Mouse (Mus musculus) testis, adult 2 months (tissue): ENCODE data around the gene Nme7. TPM values are rescaled to one million over a fixed set of nuclear protein-coding genes. Genes with fewer than 3 reads are reported as not detected.

Experiments used
- H3K27ac ChIP-seq: fragments of 200-500 bp; 2 replicates; pipeline ENCODE4 v1.5.1; 2012; ENCODE audit warnings: low read depth, low read length; ENCODE audit not compliant: control insufficient read depth, insufficient read depth
- H3K27me3 ChIP-seq: fragments of 200-500 bp; 2 replicates; pipeline ENCODE4 v1.6.1; 2012; ENCODE audit warnings: mild to moderate bottlenecking, low read length, moderate library complexity; ENCODE audit not compliant: control insufficient read depth, insufficient read depth
- H3K36me3 ChIP-seq: fragments of 200-500 bp; 2 replicates; pipeline ENCODE4 v1.6.1; 2012; ENCODE audit warnings: mild to moderate bottlenecking, low read length; ENCODE audit not compliant: control insufficient read depth, insufficient read depth
- H3K4me1 ChIP-seq: fragments of 200-500 bp; 2 replicates; pipeline ENCODE4 v1.6.1; 2012; ENCODE audit warnings: low read length; ENCODE audit not compliant: control insufficient read depth, insufficient read depth
- H3K4me3 ChIP-seq: fragments of 200-500 bp; 2 replicates; pipeline ENCODE4 v1.5.1; 2012; ENCODE audit warnings: low read depth, mild to moderate bottlenecking, low read length, moderate library complexity, mixed read lengths; ENCODE audit not compliant: control insufficient read depth
- CTCF ChIP-seq: fragments of 200-500 bp; IDR thresholded peaks from 2 replicates; pipeline ENCODE4 v1.5.1; 2012; ENCODE audit warnings: low read depth, mild to moderate bottlenecking, inconsistent platforms, low read length, moderate library complexity; ENCODE audit not compliant: control insufficient read depth, insufficient read depth, insufficient replicate concordance
- POLR2A ChIP-seq: fragments of 200-500 bp; IDR thresholded peaks from 2 replicates; pipeline ENCODE4 v1.6.1; 2012; ENCODE audit warnings: low read depth, mild to moderate bottlenecking, inconsistent platforms, low read length, moderate library complexity; ENCODE audit not compliant: control insufficient read depth
- polyA plus RNA-seq: library from polyadenylated mRNA; depleted of rRNA; stranded (reverse); fragments of >200 nt; gene quantifications from 2 replicates; pipeline ENCODE4 v1.2.3, GENCODE M21; 2012

The Nme7 gene
- polyA plus RNA-seq, 1 experiment: 42.8 TPM

GRCm38 (mm10) chr1:164449626-164450025, 145.7 kb downstream of the Nme7 start:
- TF ChIP-seq POLR2A (no peak), CTCF (no peak)
- Histone ChIP-seq H3K4me1 (no peaks in the 10 kb centered on the region), H3K27me3 (no peaks in the 10 kb centered on the region), H3K36me3 (no peaks in the 10 kb centered on the region), H3K4me3 (no peak overlapping the region), H3K27ac (no peak overlapping the region)

DNA sequence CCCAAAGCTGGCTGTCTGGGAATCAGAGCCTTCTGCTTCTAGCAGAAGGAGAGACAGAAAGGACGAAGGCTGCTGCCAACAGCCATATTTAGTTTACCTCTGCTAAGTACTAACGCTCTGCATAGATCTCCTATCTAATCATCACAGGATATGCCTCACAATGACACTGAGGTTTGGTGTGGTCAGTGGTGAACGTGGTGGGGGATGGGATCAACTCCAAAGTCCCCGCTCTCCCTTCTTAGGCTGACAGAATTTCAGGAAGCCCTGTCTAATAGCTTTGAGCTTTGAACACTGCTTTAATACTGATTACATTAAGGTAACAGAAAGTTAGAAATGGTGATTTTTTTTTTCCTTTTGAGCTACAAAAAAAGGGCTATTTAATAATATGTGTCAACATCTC, 146.3 kb downstream of the Nme7 start:
- Histone ChIP-seq H3K4me3 (no peak overlapping the region), H3K36me3 (no peaks in the 10 kb centered on the region), H3K27me3 (no peaks in the 10 kb centered on the region), H3K27ac (no peak overlapping the region), H3K4me1 (no peaks in the 10 kb centered on the region; the same call in 1 of the 2 replicates)
- TF ChIP-seq CTCF (no peak), POLR2A (no peak)

GRCm38 (mm10) chr1:164450644-164451043, 146.7 kb downstream of the Nme7 start:
- H3K27ac ChIP-seq: no peak overlapping the region
- no peak for TF ChIP-seq CTCF
- no peak for TF ChIP-seq POLR2A
- no peaks in the 10 kb centered on the region for H3K36me3 ChIP-seq
- H3K4me3 ChIP-seq: no peak overlapping the region
- H3K4me1 ChIP-seq: no peaks in the 10 kb centered on the region; the same call in 1 of the 2 replicates
- no peaks in the 10 kb centered on the region for H3K27me3 ChIP-seq

- no peaks in the 10 kb centered on the region for H3K36me3 ChIP-seq
- TF ChIP-seq CTCF: no peak
- TF ChIP-seq POLR2A: no peak
- no peaks in the 10 kb centered on the region for H3K27me3 ChIP-seq
- H3K4me1 ChIP-seq: no peaks in the 10 kb centered on the region; the same call in 1 of the 2 replicates
- H3K4me3 ChIP-seq: no peak overlapping the region
- H3K27ac ChIP-seq: no peak overlapping the region
Observed at GRCm38 (mm10) chr1:164451346-164451745, 147.4 kb downstream of the Nme7 start.

DNA sequence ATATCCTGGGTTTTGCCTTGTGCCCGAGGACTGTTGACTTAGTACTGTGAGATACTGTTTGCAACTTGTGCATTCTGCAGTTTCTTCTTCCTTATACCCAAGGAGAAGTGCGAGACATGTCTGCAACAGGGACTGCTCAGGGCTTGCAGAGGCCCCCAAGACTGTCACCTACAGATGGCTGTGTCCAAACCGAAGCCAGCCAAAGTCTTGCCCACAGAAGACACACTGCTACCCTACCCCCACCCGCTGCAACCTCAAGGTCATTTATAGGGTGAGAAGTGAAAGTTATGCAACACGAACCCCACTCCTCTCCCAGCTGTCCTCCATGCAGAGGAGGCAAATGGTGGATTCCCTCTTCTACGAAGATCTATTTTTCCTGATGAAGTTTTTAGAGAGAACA, 148.7 kb downstream of the Nme7 start:
- no peak overlapping the region for H3K27ac ChIP-seq
- H3K36me3 ChIP-seq: no peaks in the 10 kb centered on the region
- H3K4me3 ChIP-seq: no peak overlapping the region
- no peaks in the 10 kb centered on the region for H3K27me3 ChIP-seq
- peaks cover 4% of the 10 kb centered on the region for H3K4me1 ChIP-seq
- TF ChIP-seq POLR2A (no peak), CTCF (no peak)

GRCm38 (mm10) chr1:164453146-164453545, 149.2 kb downstream of the Nme7 start:
- no peaks in the 10 kb centered on the region for H3K36me3 ChIP-seq
- H3K4me3 ChIP-seq: no peak overlapping the region
- TF ChIP-seq CTCF: no peak
- no peak for TF ChIP-seq POLR2A
- H3K27me3 ChIP-seq: no peaks in the 10 kb centered on the region
- H3K4me1 ChIP-seq: peaks cover 6% of the 10 kb centered on the region
- no peak overlapping the region for H3K27ac ChIP-seq

DNA sequence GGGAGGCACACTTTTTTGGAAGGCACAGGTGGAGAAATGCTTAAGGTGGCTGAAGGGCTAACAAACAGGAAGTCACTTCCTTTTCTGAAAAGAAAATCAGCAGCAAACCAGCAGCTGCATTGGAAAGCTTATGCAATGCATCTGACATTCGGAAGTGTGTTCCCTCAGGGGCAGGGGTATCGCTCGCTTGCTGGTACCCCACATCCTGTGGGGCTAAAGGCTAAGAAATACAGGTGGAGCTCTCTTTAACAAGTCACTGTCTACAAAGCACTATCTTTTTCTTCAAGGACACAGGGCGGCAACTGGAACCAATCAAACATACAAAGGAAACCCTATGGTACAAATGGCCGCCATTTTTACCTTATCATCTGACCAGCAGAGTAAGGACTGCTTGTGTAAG, 149.8 kb downstream of the Nme7 start:
- TF ChIP-seq CTCF (no peak), POLR2A (no peak)
- no peak overlapping the region for H3K27ac ChIP-seq
- H3K4me3 ChIP-seq: no peak overlapping the region
- H3K36me3 ChIP-seq: no peaks in the 10 kb centered on the region
- H3K27me3 ChIP-seq: no peaks in the 10 kb centered on the region
- H3K4me1 ChIP-seq: peaks cover 12% of the 10 kb centered on the region
